Mouse (Mus musculus) MEL (cell line): ENCODE data around the gene Sin3b. TPM values are rescaled to one million over a fixed set of nuclear protein-coding genes. Genes with fewer than 3 reads are reported as not detected.

Experiments used
- DNase-seq: peaks from one replicate; pipeline ENCODE4 v3.0.0; 2011; ENCODE audit warnings: low read depth, low spot score
- H3K27ac ChIP-seq: 2 replicates; pipeline ENCODE4 v1.5.1; 2012; ENCODE audit warnings: low read depth, mild to moderate bottlenecking, control low read depth, low read length, moderate library complexity; ENCODE audit not compliant: control insufficient read depth
- H3K27me3 ChIP-seq, 2 experiments: fragments of 150-350 bp in 1 of 2; sonication (generic) in 1 of 2; 2 replicates each; pipeline ENCODE4 v1.6.1; 2012; ENCODE audit warnings: low read length in 2 of 2, mild to moderate bottlenecking in 2 of 2, improper control_type of control experiment in 1 of 2, moderate library complexity in 1 of 2; ENCODE audit not compliant: insufficient read depth in 2 of 2, control insufficient read depth in 1 of 2
- H3K36me3 ChIP-seq, 2 experiments: 2 replicates each; pipeline ENCODE4 v1.6.1; 2012 to 2014; ENCODE audit warnings: low read length in 2 of 2, improper control_type of control experiment in 1 of 2, inconsistent platforms in 1 of 2, mild to moderate bottlenecking in 1 of 2; ENCODE audit not compliant: insufficient read depth in 2 of 2, control insufficient read depth in 1 of 2
- H3K4me1 ChIP-seq, 2 experiments: fragments of 150-350 bp in 1 of 2; sonication (generic) in 1 of 2; 2 replicates each; pipeline ENCODE4 v1.6.1; 2012; ENCODE audit warnings: low read length in 2 of 2, improper control_type of control experiment in 1 of 2, mild to moderate bottlenecking in 1 of 2; ENCODE audit not compliant: insufficient read depth in 2 of 2, control insufficient read depth in 1 of 2
- H3K4me3 ChIP-seq, 2 experiments: fragments of 150-350 bp in 1 of 2; sonication (generic) in 1 of 2; 2 replicates each; pipeline ENCODE4 v1.5.1; 2012; ENCODE audit warnings: low read depth in 2 of 2, low read length in 2 of 2, mild to moderate bottlenecking in 2 of 2, moderate library complexity in 2 of 2, control low read depth in 1 of 2, improper control_type of control experiment in 1 of 2; ENCODE audit not compliant: control insufficient read depth in 1 of 2, insufficient read depth in 1 of 2
- H3K79me2 ChIP-seq: 2 replicates; pipeline ENCODE4 v1.6.1; 2012; ENCODE audit warnings: mild to moderate bottlenecking, low read length, moderate library complexity; ENCODE audit not compliant: control insufficient read depth, poor library complexity, insufficient read depth
- H3K9ac ChIP-seq: 2 replicates; pipeline ENCODE4 v1.6.1; 2012; ENCODE audit warnings: low read depth, mild to moderate bottlenecking, control low read depth, low read length, moderate library complexity; ENCODE audit not compliant: control insufficient read depth, poor library complexity, severe bottlenecking
- H3K9me3 ChIP-seq: fragments of 150-350 bp; sonication (generic); replicated peaks from 2 replicates; pipeline ENCODE4 v1.6.1; 2012; ENCODE audit warnings: mild to moderate bottlenecking, low read length, improper control_type of control experiment, moderate library complexity; ENCODE audit not compliant: insufficient read depth
- CHD1 ChIP-seq: IDR thresholded peaks from 2 replicates; pipeline ENCODE4 v1.6.1; 2012; ENCODE audit warnings: low read depth, mild to moderate bottlenecking, inconsistent platforms, low read length, improper control_type of control experiment
- CHD2 ChIP-seq: IDR thresholded peaks from 2 replicates; pipeline ENCODE4 v1.6.1; 2011; ENCODE audit warnings: low read length, improper control_type of control experiment
- CTCF ChIP-seq, 3 experiments: IDR thresholded peaks in 2 of 3; conservative IDR thresholded peaks in 1 of 3; 2 replicates each; pipeline ENCODE4 v1.5.1; 2011 to 2012; ENCODE audit warnings: low read length in 3 of 3, low read depth in 2 of 3, mild to moderate bottlenecking in 2 of 3, improper control_type of control experiment in 1 of 3, inconsistent platforms in 1 of 3, mixed read lengths in 1 of 3, moderate library complexity in 1 of 3; ENCODE audit not compliant: control insufficient read depth in 1 of 3, insufficient read depth in 1 of 3, poor library complexity in 1 of 3, severe bottlenecking in 1 of 3
- E2F4 ChIP-seq: IDR thresholded peaks from 2 replicates; pipeline ENCODE4 v1.6.1; 2011; ENCODE audit warnings: low read depth, low read length, improper control_type of control experiment, borderline replicate concordance
- ELF1 ChIP-seq: IDR thresholded peaks from 2 replicates; pipeline ENCODE4 v1.6.1; 2014; ENCODE audit warnings: low read depth, mild to moderate bottlenecking, inconsistent platforms, low read length, improper control_type of control experiment, moderate library complexity
- EP300 ChIP-seq, 2 experiments: IDR thresholded peaks; 2 replicates each; pipeline ENCODE4 v1.6.1; 2011; ENCODE audit warnings: improper control_type of control experiment in 2 of 2, low read length in 2 of 2, low read depth in 1 of 2, mild to moderate bottlenecking in 1 of 2
- ETS1 ChIP-seq: IDR thresholded peaks from 2 replicates; pipeline ENCODE4 v1.6.1; 2012; ENCODE audit warnings: low read depth, mild to moderate bottlenecking, inconsistent platforms, low read length, improper control_type of control experiment, moderate library complexity
- JUND ChIP-seq: IDR thresholded peaks from 2 replicates; pipeline ENCODE4 v1.6.1; 2011; ENCODE audit warnings: low read depth, mild to moderate bottlenecking, improper control_type of control experiment, low read length
- MAX ChIP-seq: IDR thresholded peaks from 2 replicates; pipeline ENCODE4 v1.6.1; 2011; ENCODE audit warnings: low read length, improper control_type of control experiment
- MYB ChIP-seq: IDR thresholded peaks from 2 replicates; pipeline ENCODE4 v1.6.1; 2011; ENCODE audit warnings: mild to moderate bottlenecking, low read depth, low read length, improper control_type of control experiment
- MYC ChIP-seq: IDR thresholded peaks from 2 replicates; pipeline ENCODE4 v1.6.1; 2011; ENCODE audit warnings: low read depth, mild to moderate bottlenecking, low read length, improper control_type of control experiment, moderate library complexity
- NELFE ChIP-seq: IDR thresholded peaks from 2 replicates; pipeline ENCODE4 v1.6.1; 2011; ENCODE audit warnings: low read depth, low read length, improper control_type of control experiment
- NRF1 ChIP-seq: IDR thresholded peaks from 2 replicates; pipeline ENCODE4 v1.6.1; 2014; ENCODE audit warnings: low read depth, mild to moderate bottlenecking, inconsistent platforms, low read length, improper control_type of control experiment, moderate library complexity; ENCODE audit not compliant: poor library complexity, insufficient read depth, severe bottlenecking
- POLR2A ChIP-seq, 2 experiments: IDR thresholded peaks; 2 replicates each; pipeline ENCODE4 v1.6.1; 2011 to 2012; ENCODE audit warnings: low read length in 2 of 2, mild to moderate bottlenecking in 2 of 2, control low read depth in 1 of 2, improper control_type of control experiment in 1 of 2, low read depth in 1 of 2, moderate library complexity in 1 of 2; ENCODE audit not compliant: control insufficient read depth in 1 of 2, insufficient read depth in 1 of 2, poor library complexity in 1 of 2
- POLR2AphosphoS2 ChIP-seq: IDR thresholded peaks from 2 replicates; pipeline ENCODE4 v1.6.1; 2011; ENCODE audit warnings: low read length, improper control_type of control experiment
- POLR2AphosphoS5 ChIP-seq: IDR thresholded peaks from 2 replicates; pipeline ENCODE4 v1.6.1; 2012; ENCODE audit warnings: low read depth, borderline replicate concordance, mild to moderate bottlenecking, inconsistent platforms, low read length, moderate library complexity, mixed read lengths
- RAD21 ChIP-seq: IDR thresholded peaks from 2 replicates; pipeline ENCODE4 v1.6.1; 2011; ENCODE audit warnings: mild to moderate bottlenecking, low read depth, low read length, improper control_type of control experiment
- SIN3A ChIP-seq: IDR thresholded peaks from 2 replicates; pipeline ENCODE4 v1.6.1; 2012; ENCODE audit warnings: low read length, improper control_type of control experiment, inconsistent platforms
- SMC3 ChIP-seq: IDR thresholded peaks from 2 replicates; pipeline ENCODE4 v1.6.1; 2011; ENCODE audit warnings: low read depth, low read length, improper control_type of control experiment
- TBP ChIP-seq: IDR thresholded peaks from 2 replicates; pipeline ENCODE4 v1.8.0; 2011; ENCODE audit warnings: low read depth, low read length, improper control_type of control experiment
- UBTF ChIP-seq: IDR thresholded peaks from 2 replicates; pipeline ENCODE4 v1.6.1; 2012; ENCODE audit warnings: low read depth, mild to moderate bottlenecking, inconsistent platforms, low read length, improper control_type of control experiment, moderate library complexity, borderline replicate concordance; ENCODE audit not compliant: insufficient read depth
- ZC3H11A ChIP-seq: IDR thresholded peaks from 2 replicates; pipeline ENCODE4 v1.6.1; 2012; ENCODE audit warnings: low read depth, mild to moderate bottlenecking, inconsistent platforms, low read length, improper control_type of control experiment
- ZNF384 ChIP-seq: IDR thresholded peaks from 2 replicates; pipeline ENCODE4 v1.6.1; 2012; ENCODE audit warnings: low read depth, mild to moderate bottlenecking, inconsistent platforms, low read length, improper control_type of control experiment
- polyA plus RNA-seq, 2 experiments: library from polyadenylated mRNA; stranded (reverse) in 1 of 2; unstranded in 1 of 2; fragments of >175 nt in 1 of 2; fragments of >200 nt in 1 of 2; gene quantifications; 2 replicates each; pipeline versions ENCODE4 v1.2.1 to v1.2.4; 2012; ENCODE audit warnings: low replicate concordance in 2 of 2, low read depth in 1 of 2; ENCODE audit not compliant: insufficient read length in 2 of 2, insufficient read depth in 1 of 2, missing spikeins in 1 of 2
- total RNA-seq: library from RNA; depleted of rRNA; stranded (reverse); fragments of 300-350 nt; gene quantifications from 2 replicates; pipeline ENCODE4 v1.2.3, GENCODE M21; 2012

Sin3b gene
- total and polyA plus RNA-seq, 3 experiments, result 115 to 139 TPM; not detected in 1

DNA sequence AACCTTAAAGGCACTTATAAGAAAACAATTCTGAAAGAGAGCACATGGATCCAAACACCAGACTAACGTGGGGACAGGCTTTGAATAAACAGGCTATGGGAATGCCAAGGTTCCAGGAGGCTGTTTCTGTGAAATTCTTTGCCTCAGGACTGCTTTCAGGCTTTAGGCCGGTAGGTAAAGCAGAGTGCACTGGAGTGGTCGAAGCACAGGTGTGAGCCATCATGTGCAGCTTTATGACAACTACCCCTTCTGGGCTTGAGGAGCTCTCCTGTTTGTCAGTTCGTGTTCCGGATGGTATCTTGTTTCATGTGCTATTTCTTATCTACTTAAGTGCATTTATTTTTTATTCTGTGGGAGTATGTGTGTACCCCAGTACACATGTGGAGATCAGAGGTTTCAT lies 45.8 kb upstream of the Sin3b start:
- no peak for TF ChIP-seq ZC3H11A
- TF ChIP-seq CTCF (IDR thresholded peaks at IDR 0.05 in 2 of 3, conservative IDR thresholded peaks at IDR 0.05 in 1 of 3; ENCODE audit: control insufficient read depth in 1 of 3, insufficient read depth in 1 of 3, low read depth in 2 of 3, low read length in 3 of 3, poor library complexity in 1 of 3, severe bottlenecking in 1 of 3), result no peak
- TF ChIP-seq CHD2, result no peak
- no peak for TF ChIP-seq POLR2A (IDR thresholded peaks at IDR 0.05; ENCODE audit: control insufficient read depth in 1 of 2, insufficient read depth in 1 of 2, low read depth in 1 of 2, low read length in 2 of 2, poor library complexity in 1 of 2)
- TF ChIP-seq ZNF384, result no peak
- TF ChIP-seq SIN3A, result no peak
- no peak for TF ChIP-seq ELF1
- TF ChIP-seq MAX, result no peak
- TF ChIP-seq E2F4, result no peak
- no peak for TF ChIP-seq MYB
- no peak for TF ChIP-seq NRF1
- TF ChIP-seq MYC, result no peak
- TF ChIP-seq EP300 (IDR thresholded peaks at IDR 0.05; ENCODE audit: low read depth in 1 of 2, low read length in 2 of 2), result no peak
- no peak for TF ChIP-seq TBP
- TF ChIP-seq CHD1, result no peak
- Histone ChIP-seq H3K27me3 (peaks cover 3 to 4% of the 10 kb centered on the region in 2 experiments; a peak in 1 of 4 replicates), H3K27ac (no peak overlapping the region), H3K4me1 (peaks cover 0 to 1% of the 10 kb centered on the region in 2 experiments; a peak in 1 of 4 replicates), H3K9ac (no peak overlapping the region), H3K36me3 (no peaks in the 10 kb centered on the region), H3K4me3 (no peak overlapping the region), H3K79me2 (no peaks in the 10 kb centered on the region), H3K9me3 (no peaks in the 10 kb centered on the region)
- no peak for DNase-seq

DNA sequence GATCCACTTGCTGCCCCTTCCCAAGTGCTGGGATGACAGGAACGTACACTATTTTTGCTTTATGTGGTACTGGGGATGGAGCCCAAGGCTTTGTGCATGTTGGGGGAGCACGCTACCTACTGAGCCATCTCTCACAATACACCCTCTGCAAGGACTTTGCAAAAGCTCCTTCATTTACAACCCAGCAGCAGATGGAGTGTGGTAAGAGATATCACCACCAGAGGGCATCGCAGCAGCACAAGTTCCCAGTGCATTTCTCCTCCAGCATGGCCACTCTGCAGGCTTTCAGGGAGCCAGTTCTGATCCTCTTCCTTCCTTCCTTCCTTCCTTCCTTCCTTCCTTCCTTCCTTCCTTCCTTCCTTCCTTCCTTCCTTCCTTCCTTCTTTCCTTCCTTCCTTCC lies 43.0 kb upstream of the Sin3b start:
- no peaks in the 10 kb centered on the region for H3K79me2 ChIP-seq
- peaks cover 0 to 5% of the 10 kb centered on the region in 2 experiments; a peak in 2 of 4 replicates for H3K36me3 ChIP-seq
- no peak overlapping the region for H3K27ac ChIP-seq
- H3K9ac ChIP-seq, result no peak overlapping the region
- no peak overlapping the region for H3K4me3 ChIP-seq
- 0 out of 4 replicates have a peak, but pooled peaks cover 2 to 4% of the 10 kb centered on the region in 2 experiments for H3K27me3 ChIP-seq
- peak; percentile 83 to 89 (median 84) for TF ChIP-seq CTCF (IDR thresholded peaks at IDR 0.05 in 2 of 3, conservative IDR thresholded peaks at IDR 0.05 in 1 of 3; ENCODE audit: control insufficient read depth in 1 of 3, insufficient read depth in 1 of 3, low read depth in 2 of 3, low read length in 3 of 3, poor library complexity in 1 of 3, severe bottlenecking in 1 of 3)
- no peak for TF ChIP-seq POLR2AphosphoS5
- TF ChIP-seq ETS1, result no peak
- TF ChIP-seq NELFE, result no peak
- TF ChIP-seq RAD21, result peak; percentile 80
- no peak for TF ChIP-seq UBTF
- TF ChIP-seq POLR2A (IDR thresholded peaks at IDR 0.05; ENCODE audit: control insufficient read depth in 1 of 2, insufficient read depth in 1 of 2, low read depth in 1 of 2, low read length in 2 of 2, poor library complexity in 1 of 2), result no peak
- TF ChIP-seq CHD2, result no peak
- no peak for TF ChIP-seq JUND
- TF ChIP-seq ZC3H11A, result peak; percentile 69
- peak; percentile 88 for TF ChIP-seq SMC3
- TF ChIP-seq POLR2AphosphoS2, result no peak
- TF ChIP-seq MYC, result 0 out of 2 replicates have a peak, but pooled peaks have one; percentile 46
- peak; percentile 77 for DNase-seq
- H3K4me1 ChIP-seq, result peaks cover 0 to 9% of the 10 kb centered on the region in 2 experiments; a peak in 3 of 4 replicates
- H3K9me3 ChIP-seq, result no peaks in the 10 kb centered on the region
